Mouse (Mus musculus): Measurements from ENCODE around the gene Tsc1.

The Tsc1 gene

GRCm38 (mm10) chr2:28616358-28616757 lies 24.7 kb upstream of the Tsc1 start:
- DNase-seq (ENCODE audit: low spot score in 2 of 2) = no peak

- DNase-seq (ENCODE audit: low spot score in 2 of 2) = no peak
Measured at GRCm38 (mm10) chr2:28616874-28617273, 24.2 kb upstream of the Tsc1 start.

- no peak for DNase-seq (ENCODE audit: low spot score in 2 of 2)
Measured at GRCm38 (mm10) chr2:28617498-28618486, 23.2 kb upstream of the Tsc1 start.

GRCm38 (mm10) chr2:28618777-28619336 lies 22.2 kb upstream of the Tsc1 start:
- DNase-seq (ENCODE audit: low spot score in 2 of 2) = no peak

GRCm38 (mm10) chr2:28619369-28619768 lies 21.7 kb upstream of the Tsc1 start:
- DNase-seq (ENCODE audit: low spot score in 2 of 2) = no peak

- DNase-seq (ENCODE audit: low spot score in 2 of 2) = no peak
Measured at GRCm38 (mm10) chr2:28620522-28620921, 20.5 kb upstream of the Tsc1 start.

- DNase-seq (ENCODE audit: low spot score in 2 of 2) = no peak
Measured at GRCm38 (mm10) chr2:28621111-28621510, 19.9 kb upstream of the Tsc1 start.

- DNase-seq (ENCODE audit: low spot score in 2 of 2) = no peak
Measured at GRCm38 (mm10) chr2:28621664-28622171, 19.3 kb upstream of the Tsc1 start, which contains the start of gene Gfi1b. Gene Gfi1b, minus strand, starts transcription at chr2:28621982.

- no peak for DNase-seq (ENCODE audit: low spot score in 2 of 2)
Measured at GRCm38 (mm10) chr2:28622521-28623124, 18.4 kb upstream of the Tsc1 start.

- no peak for DNase-seq (ENCODE audit: low spot score in 2 of 2)
Measured at GRCm38 (mm10) chr2:28624870-28625269, 16.2 kb upstream of the Tsc1 start.

- no peak for DNase-seq (ENCODE audit: low spot score in 2 of 2)
Measured at GRCm38 (mm10) chr2:28626038-28626437, 15.0 kb upstream of the Tsc1 start.

- no peak for DNase-seq (ENCODE audit: low spot score in 2 of 2)
Measured at GRCm38 (mm10) chr2:28628053-28628452, 13.0 kb upstream of the Tsc1 start.

GRCm38 (mm10) chr2:28629911-28630381 lies 11.1 kb upstream of the Tsc1 start:
- DNase-seq (ENCODE audit: low spot score in 2 of 2) = no peak

GRCm38 (mm10) chr2:28632626-28633025 lies 8.4 kb upstream of the Tsc1 start:
- no peak for DNase-seq (ENCODE audit: low spot score in 2 of 2)

GRCm38 (mm10) chr2:28633136-28633535 lies 7.9 kb upstream of the Tsc1 start:
- DNase-seq (ENCODE audit: low spot score in 2 of 2) = no peak

GRCm38 (mm10) chr2:28635199-28635598 lies 5.8 kb upstream of the Tsc1 start:
- DNase-seq (ENCODE audit: low spot score in 2 of 2) = no peak

- DNase-seq (ENCODE audit: low spot score in 2 of 2) = no peak
Measured at GRCm38 (mm10) chr2:28637106-28637845, 3.8 kb upstream of the Tsc1 start.

GRCm38 (mm10) chr2:28638352-28638751 lies 2.7 kb upstream of the Tsc1 start:
- no peak for DNase-seq (ENCODE audit: low spot score in 2 of 2)

GRCm38 (mm10) chr2:28638886-28639285 lies 2.1 kb upstream of the Tsc1 start:
- no peak for DNase-seq (ENCODE audit: low spot score in 2 of 2)

- DNase-seq (ENCODE audit: low spot score in 2 of 2) = no peak
Measured at GRCm38 (mm10) chr2:28639794-28640193, 1.2 kb upstream of the Tsc1 start.

- no peak for DNase-seq (ENCODE audit: low spot score in 2 of 2)
Measured at GRCm38 (mm10) chr2:28641435-28641941, 460 bp downstream of the Tsc1 start.
